Mouse (Mus musculus): Measurements from ENCODE around the gene Ctla4.
A peak's percentile ranks its signal among the peaks of the same experiment; 100 is the strongest.

Ctla4 gene

GRCm38 (mm10) chr1:60865167-60865566, 21.6 kb upstream of the Ctla4 start:
- DNase-seq (ENCODE audit: low read depth), result peak; percentile 34

GRCm38 (mm10) chr1:60866043-60866442, 20.8 kb upstream of the Ctla4 start:
- no peak for DNase-seq (ENCODE audit: low read depth)

- DNase-seq (ENCODE audit: low read depth), result peak; percentile 58
These were observed 18.2 kb upstream of the Ctla4 start for GRCm38 (mm10) chr1:60868333-60869277.

- peak; percentile 29 for DNase-seq (ENCODE audit: low read depth)
These were observed 11.5 kb upstream of the Ctla4 start for GRCm38 (mm10) chr1:60875267-60875666.

GRCm38 (mm10) chr1:60880116-60880867, 6.5 kb upstream of the Ctla4 start:
- DNase-seq (ENCODE audit: low read depth), result no peak

- no peak for DNase-seq (ENCODE audit: low read depth)
These were observed 4.0 kb upstream of the Ctla4 start for GRCm38 (mm10) chr1:60882792-60883191.

GRCm38 (mm10) chr1:60883279-60883678, 3.5 kb upstream of the Ctla4 start:
- no peak for DNase-seq (ENCODE audit: low read depth)

GRCm38 (mm10) chr1:60884611-60885010, 2.2 kb upstream of the Ctla4 start:
- DNase-seq (ENCODE audit: low read depth), result no peak

GRCm38 (mm10) chr1:60898127-60898932, 11.5 kb downstream of the Ctla4 start:
- DNase-seq (ENCODE audit: low read depth), result no peak

GRCm38 (mm10) chr1:60898933-60899210, 12.1 kb downstream of the Ctla4 start:
- peak; percentile 42 for DNase-seq (ENCODE audit: low read depth)

- DNase-seq (ENCODE audit: low read depth), result peak; percentile 17
These were observed 12.4 kb downstream of the Ctla4 start for GRCm38 (mm10) chr1:60899244-60899643.

- DNase-seq (ENCODE audit: low read depth), result no peak
These were observed 15.7 kb downstream of the Ctla4 start for GRCm38 (mm10) chr1:60902547-60902946.

- DNase-seq (ENCODE audit: low read depth), result no peak
These were observed 16.3 kb downstream of the Ctla4 start for GRCm38 (mm10) chr1:60903126-60903525.

GRCm38 (mm10) chr1:60904456-60904978, 17.7 kb downstream of the Ctla4 start:
- no peak for DNase-seq (ENCODE audit: low read depth)

GRCm38 (mm10) chr1:60907466-60907865, 20.7 kb downstream of the Ctla4 start:
- peak; percentile 21 for DNase-seq (ENCODE audit: low read depth)

- no peak for DNase-seq (ENCODE audit: low read depth)
These were observed 22.0 kb downstream of the Ctla4 start for GRCm38 (mm10) chr1:60908751-60909161.

GRCm38 (mm10) chr1:60909746-60910145, 22.9 kb downstream of the Ctla4 start:
- no peak for DNase-seq (ENCODE audit: low read depth)

GRCm38 (mm10) chr1:60910796-60911195, 24.0 kb downstream of the Ctla4 start:
- DNase-seq (ENCODE audit: low read depth), result no peak

- peak; percentile 83 for DNase-seq (ENCODE audit: low read depth)
These were observed 24.8 kb downstream of the Ctla4 start for GRCm38 (mm10) chr1:60911631-60912030.

- no peak for DNase-seq (ENCODE audit: low read depth)
These were observed 26.5 kb downstream of the Ctla4 start for GRCm38 (mm10) chr1:60913305-60913704.

- DNase-seq (ENCODE audit: low read depth), result peak; percentile 64
These were observed 29.5 kb downstream of the Ctla4 start for GRCm38 (mm10) chr1:60916281-60916781.
